Mouse (Mus musculus) myocyte (in vitro differentiated cells): ENCODE results near the gene Dnttip1. TPM values are rescaled to one million over a fixed set of nuclear protein-coding genes. Genes with fewer than 3 reads are reported as not detected.

Experiments used
- H3K27me3 ChIP-seq: one replicate; pipeline ENCODE4 v1.6.1; 2011; ENCODE audit not compliant: control insufficient read depth, insufficient read depth, insufficient read length
- H3K36me3 ChIP-seq: one replicate; pipeline ENCODE4 v1.6.1; 2011; ENCODE audit not compliant: control insufficient read depth, insufficient read depth
- H3K4me2 ChIP-seq: one replicate; pipeline ENCODE4 v1.6.1; 2011; ENCODE audit warnings: low read depth, control low read depth
- H3K4me3 ChIP-seq: one replicate; pipeline ENCODE4 v1.5.1; 2011; ENCODE audit warnings: mild to moderate bottlenecking, control low read depth, moderate library complexity
- H3K79me2 ChIP-seq: one replicate; pipeline ENCODE4 v1.6.1; 2011; ENCODE audit not compliant: control insufficient read depth, insufficient read depth
- H3ac ChIP-seq: one replicate; pipeline ENCODE4 v1.6.1; 2011; ENCODE audit not compliant: control insufficient read depth, insufficient read length
- CEBPB ChIP-seq: IDR thresholded peaks from 2 replicates; pipeline ENCODE4 v1.6.1; 2011; ENCODE audit warnings: mild to moderate bottlenecking, moderate library complexity; ENCODE audit not compliant: poor library complexity, insufficient read depth, severe bottlenecking
- E2F4 ChIP-seq: IDR thresholded peaks from one replicate; pipeline ENCODE4 v1.6.1; 2011; ENCODE audit warnings: mild to moderate bottlenecking, control low read depth, moderate library complexity; ENCODE audit not compliant: insufficient read depth
- MAX ChIP-seq: IDR thresholded peaks from one replicate; pipeline ENCODE4 v1.6.1; 2011; ENCODE audit warnings: low read depth, mild to moderate bottlenecking, control low read depth
- MYOD1 ChIP-seq, 3 experiments: IDR thresholded peaks; one replicate each; pipeline ENCODE4 v1.6.1; 2011; ENCODE audit warnings: control low read depth in 2 of 3, low read depth in 2 of 3, mild to moderate bottlenecking in 2 of 3, moderate library complexity in 1 of 3; ENCODE audit not compliant: insufficient read length in 2 of 3, control insufficient read depth in 1 of 3
- MYOG ChIP-seq, 3 experiments: IDR thresholded peaks; one replicate each; pipeline ENCODE4 v1.6.1; 2011; ENCODE audit warnings: control low read depth in 2 of 3, low read depth in 2 of 3, mild to moderate bottlenecking in 2 of 3; ENCODE audit not compliant: insufficient read length in 2 of 3, control insufficient read depth in 1 of 3, insufficient read depth in 1 of 3
- POLR2A ChIP-seq: IDR thresholded peaks from one replicate; pipeline ENCODE4 v1.6.1; 2011; ENCODE audit warnings: low read depth, mild to moderate bottlenecking, control low read depth, moderate library complexity; ENCODE audit not compliant: insufficient read length
- POLR2AphosphoS2 ChIP-seq: IDR thresholded peaks from one replicate; pipeline ENCODE4 v1.6.1; 2011; ENCODE audit warnings: low read depth, control low read depth; ENCODE audit not compliant: insufficient read length
- REST ChIP-seq: IDR thresholded peaks from one replicate; pipeline ENCODE4 v1.6.1; 2011; ENCODE audit warnings: mild to moderate bottlenecking, control low read depth, moderate library complexity; ENCODE audit not compliant: insufficient read depth, insufficient read length
- SRF ChIP-seq: IDR thresholded peaks from one replicate; pipeline ENCODE4 v1.6.1; 2011; ENCODE audit warnings: low read depth; ENCODE audit not compliant: control insufficient read depth, insufficient read length
- TCF12 ChIP-seq: IDR thresholded peaks from one replicate; pipeline ENCODE4 v1.6.1; 2011; ENCODE audit warnings: mild to moderate bottlenecking, control low read depth; ENCODE audit not compliant: poor library complexity, insufficient read depth, severe bottlenecking
- TCF3 ChIP-seq: IDR thresholded peaks from one replicate; pipeline ENCODE4 v1.6.1; 2011; ENCODE audit warnings: low read depth, control low read depth; ENCODE audit not compliant: insufficient read length
- USF1 ChIP-seq: IDR thresholded peaks from one replicate; pipeline ENCODE4 v1.6.1; 2011; ENCODE audit warnings: low read depth, mild to moderate bottlenecking, control low read depth, moderate library complexity
- polyA plus RNA-seq: library from polyadenylated mRNA; unstranded; fragments of >200 nt; fragmentation: generic; extraction: Trizol; gene quantifications from one replicate; pipeline ENCODE4 v1.2.1, GENCODE M21; 2012; ENCODE audit warnings: missing spikeins

Dnttip1 gene
- polyA plus RNA-seq, 1 experiment: 63.0 TPM

GRCm38 (mm10) chr2:164777246-164778014 lies 31.6 kb downstream of the Dnttip1 start:
- H3K27me3 ChIP-seq: no peaks in the 10 kb centered on the region
- no peak overlapping the region for H3ac ChIP-seq
- peaks cover 5% of the 10 kb centered on the region for H3K36me3 ChIP-seq
- H3K79me2 ChIP-seq: peaks cover 8% of the 10 kb centered on the region
- H3K4me2 ChIP-seq: peak overlapping the region; percentile 75
- no peak for TF ChIP-seq SRF
- no peak for TF ChIP-seq E2F4
- peak; percentile 37 for TF ChIP-seq POLR2AphosphoS2
- TF ChIP-seq CEBPB: no peak
- peak; percentile 7 for TF ChIP-seq POLR2A
- TF ChIP-seq REST: no peak
- TF ChIP-seq MAX: no peak
- no peak for TF ChIP-seq TCF3
- TF ChIP-seq TCF12: no peak
- TF ChIP-seq USF1: no peak
- TF ChIP-seq MYOG (IDR thresholded peaks at IDR 0.05; ENCODE audit: control insufficient read depth in 1 of 3, insufficient read depth in 1 of 3, insufficient read length in 2 of 3, low read depth in 2 of 3): peak in 1 of 3 experiments; percentile 19
- TF ChIP-seq MYOD1 (IDR thresholded peaks at IDR 0.05; ENCODE audit: control insufficient read depth in 1 of 3, insufficient read length in 2 of 3, low read depth in 2 of 3): peak; percentile 47 to 90 (median 81)
- peak overlapping the region; percentile 43 for H3K4me3 ChIP-seq

- H3K36me3 ChIP-seq: peaks cover 3% of the 10 kb centered on the region
- H3K27me3 ChIP-seq: no peaks in the 10 kb centered on the region
- peak overlapping the region; percentile 43 for H3K4me3 ChIP-seq
- TF ChIP-seq POLR2AphosphoS2 (peak; percentile 67), SRF (no peak), POLR2A (peak; percentile 29), MYOD1 (IDR thresholded peaks at IDR 0.05; ENCODE audit: control insufficient read depth in 1 of 3, insufficient read length in 2 of 3, low read depth in 2 of 3) (no peak), USF1 (no peak), TCF3 (no peak), CEBPB (no peak), REST (no peak), E2F4 (no peak), MAX (no peak)
- H3K79me2 ChIP-seq: peaks cover 8% of the 10 kb centered on the region
- peak overlapping the region; percentile 75 for H3K4me2 ChIP-seq
- H3ac ChIP-seq: no peak overlapping the region
Measured at GRCm38 (mm10) chr2:164778015-164778287, 32.2 kb downstream of the Dnttip1 start.

GRCm38 (mm10) chr2:164778809-164779208 lies 33.0 kb downstream of the Dnttip1 start:
- TF ChIP-seq SRF: no peak
- no peak for TF ChIP-seq TCF3
- TF ChIP-seq REST: no peak
- TF ChIP-seq MAX: no peak
- peak; percentile 41 to 87 (median 79) for TF ChIP-seq MYOG (IDR thresholded peaks at IDR 0.05; ENCODE audit: control insufficient read depth in 1 of 3, insufficient read depth in 1 of 3, insufficient read length in 2 of 3, low read depth in 2 of 3)
- TF ChIP-seq POLR2AphosphoS2: peak; percentile 54
- peak in 2 of 3 experiments; percentile 58 to 83 for TF ChIP-seq MYOD1 (IDR thresholded peaks at IDR 0.05; ENCODE audit: control insufficient read depth in 1 of 3, insufficient read length in 2 of 3, low read depth in 2 of 3)
- TF ChIP-seq TCF12: peak; percentile 26
- peak; percentile 29 for TF ChIP-seq POLR2A
- TF ChIP-seq USF1: no peak
- no peak for TF ChIP-seq CEBPB
- TF ChIP-seq E2F4: no peak
- no peaks in the 10 kb centered on the region for H3K27me3 ChIP-seq

GRCm38 (mm10) chr2:164779481-164780086 lies 33.8 kb downstream of the Dnttip1 start, which contains the start of gene Tnnc2:
Gene Tnnc2, minus strand, starts transcription at chr2:164779967.
- Histone ChIP-seq H3K4me3 (peak within 1 kb of the TSS; percentile 43), H3K36me3 (no peaks in the 10 kb centered on the region), H3K4me2 (peak within 1 kb of the TSS; percentile 75), H3ac (no peak within 1 kb of the TSS), H3K27me3 (no peaks in the 10 kb centered on the region), H3K79me2 (peaks cover 8% of the 10 kb centered on the region)
- TF ChIP-seq SRF (peak; percentile 97), USF1 (no peak), TCF12 (no peak), TCF3 (no peak), MYOD1 (IDR thresholded peaks at IDR 0.05; ENCODE audit: control insufficient read depth in 1 of 3, insufficient read length in 2 of 3, low read depth in 2 of 3) (peak in 1 of 3 experiments; percentile 57), POLR2A (peak; percentile 76), REST (no peak), MYOG (IDR thresholded peaks at IDR 0.05; ENCODE audit: control insufficient read depth in 1 of 3, insufficient read depth in 1 of 3, insufficient read length in 2 of 3, low read depth in 2 of 3) (peak in 2 of 3 experiments; percentile 33 to 61), E2F4 (no peak), MAX (no peak), POLR2AphosphoS2 (peak; percentile 94), CEBPB (no peak)

More at GRCm38 (mm10) chr2:164778809-164779208, 33.0 kb downstream of the Dnttip1 start:
- Histone ChIP-seq H3K4me2 (peak overlapping the region; percentile 75), H3ac (no peak overlapping the region), H3K4me3 (peak overlapping the region; percentile 43), H3K36me3 (no peaks in the 10 kb centered on the region), H3K79me2 (peaks cover 8% of the 10 kb centered on the region)
